Mouse (Mus musculus) spleen, postnatal 10 days (tissue): ENCODE measurements around the gene Sebox.

Experiments
- DNase-seq, 2 experiments: peaks; one replicate each; pipeline ENCODE4 v3.0.0; 2021 to 2022; ENCODE audit warnings: low spot score in 2 of 2

The Sebox gene

DNA sequence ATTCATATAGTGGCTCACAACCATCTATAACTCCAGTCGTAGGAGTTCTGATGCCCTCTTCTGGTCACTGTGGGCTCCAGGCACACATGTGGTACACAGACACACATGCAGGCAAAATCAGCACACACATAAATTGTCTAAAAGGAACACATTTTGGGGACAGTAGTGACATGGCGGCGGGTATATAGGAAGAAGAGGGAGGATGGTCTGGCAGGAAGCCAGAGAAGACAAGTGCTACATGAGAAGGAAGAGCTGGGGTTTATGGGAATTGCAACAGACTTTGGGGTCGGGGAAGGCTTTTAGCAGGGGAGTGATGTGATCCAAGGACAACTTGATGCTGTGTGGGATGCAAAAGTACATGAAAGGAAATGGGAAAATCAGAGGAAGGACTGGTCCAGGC, 31.3 kb downstream of the Sebox start:
- DNase-seq, result no peak

GRCm38 (mm10) chr11:78535376-78536079, 32.3 kb downstream of the Sebox start:
- no peak for DNase-seq

DNA sequence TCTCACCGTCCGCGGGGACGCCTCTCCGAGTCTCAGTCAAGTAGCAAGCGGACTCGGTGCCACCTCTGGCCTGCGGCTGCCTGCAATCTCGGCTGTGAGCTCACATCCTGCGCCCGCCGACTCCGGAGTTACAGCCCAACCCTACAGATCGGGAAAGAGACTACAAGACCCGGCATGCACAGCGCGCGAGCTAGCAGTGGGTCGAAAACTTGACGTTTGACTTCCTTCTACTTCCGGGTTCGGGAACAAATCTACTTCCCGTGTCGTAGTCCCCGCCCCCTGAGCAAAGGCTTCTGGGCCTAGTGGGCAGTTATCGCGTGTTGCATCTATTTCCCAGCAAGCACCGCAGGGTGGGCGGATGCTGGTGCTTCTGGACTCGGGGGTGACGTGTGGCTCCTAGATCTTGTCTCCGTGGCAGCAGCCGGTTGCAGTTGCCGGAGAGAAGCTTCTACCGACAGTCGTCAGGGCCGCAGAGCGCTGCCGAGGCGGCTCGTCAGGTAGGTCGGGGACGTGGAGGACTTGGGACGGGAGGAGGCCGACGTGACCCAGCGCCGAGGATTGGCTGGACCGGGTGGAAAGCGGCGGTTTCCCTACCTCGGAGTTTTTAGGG, 32.9 kb downstream of the Sebox start, which contains the start of the genes Tnfaip1 and Ift20:
TSS of gene Tnfaip1 (minus strand) at position 253 of the 610 bp plus-strand sequence.
TSS of gene Ift20 (plus strand) at position 282 of the 610 bp plus-strand sequence.
- peak; percentile 88 to 99 for DNase-seq

GRCm38 (mm10) chr11:78536690-78537084, 33.4 kb downstream of the Sebox start:
- no peak for DNase-seq

DNA sequence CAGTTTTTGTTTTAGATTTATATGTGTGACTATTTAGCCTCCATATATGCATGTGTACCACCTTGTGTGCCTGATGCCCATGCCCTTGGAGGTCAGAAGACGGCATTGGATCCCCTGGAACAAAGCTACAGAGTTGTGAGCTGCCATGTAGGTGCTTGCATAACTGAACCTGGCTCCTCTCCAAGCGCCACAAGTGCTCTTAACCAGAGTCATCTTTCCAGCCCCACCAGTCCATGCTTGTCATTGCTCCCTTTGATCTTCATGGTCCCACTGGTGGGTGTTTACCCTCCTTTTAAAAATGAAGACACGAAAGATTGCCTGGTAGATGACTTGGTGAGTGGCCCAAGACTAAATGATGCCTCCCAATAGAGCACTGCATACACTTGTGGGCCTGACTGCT, 37.1 kb downstream of the Sebox start:
- DNase-seq, result no peak

- no peak for DNase-seq
Observed at GRCm38 (mm10) chr11:78544449-78545111, 41.3 kb downstream of the Sebox start.

- DNase-seq, result no peak
Observed at GRCm38 (mm10) chr11:78545181-78545580, 41.9 kb downstream of the Sebox start.

GRCm38 (mm10) chr11:78547718-78548460, 44.6 kb downstream of the Sebox start:
- no peak for DNase-seq

DNA sequence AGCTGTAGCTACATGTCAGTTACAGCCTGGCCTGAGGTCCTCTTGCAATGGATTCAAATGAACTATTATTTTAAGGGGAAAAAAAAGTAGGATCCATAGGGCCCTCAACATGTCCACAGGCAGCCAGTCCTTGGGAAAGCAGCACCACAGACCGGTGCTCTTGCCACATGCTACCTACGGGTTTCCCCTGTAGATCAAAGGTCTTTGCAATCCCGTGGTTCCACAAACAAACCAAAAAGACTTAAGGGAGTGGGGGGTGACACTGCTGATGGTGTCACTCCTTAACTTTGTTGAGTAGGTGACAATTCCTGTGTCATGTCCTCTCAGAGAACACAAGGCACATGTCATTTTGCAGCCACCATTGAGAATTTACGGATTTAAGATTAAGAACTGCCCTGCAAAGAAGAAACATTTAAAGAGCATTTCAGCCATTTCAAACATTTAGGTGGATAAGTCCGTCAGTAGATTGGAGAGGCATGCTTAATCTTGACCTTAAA, 46.3 kb downstream of the Sebox start:
- DNase-seq, result no peak

- DNase-seq, result peak; percentile 81 to 96
Observed at GRCm38 (mm10) chr11:78550168-78551058, 47.2 kb downstream of the Sebox start, which contains the start of gene Tmem97. Gene Tmem97, minus strand, starts transcription at chr11:78550777.

DNA sequence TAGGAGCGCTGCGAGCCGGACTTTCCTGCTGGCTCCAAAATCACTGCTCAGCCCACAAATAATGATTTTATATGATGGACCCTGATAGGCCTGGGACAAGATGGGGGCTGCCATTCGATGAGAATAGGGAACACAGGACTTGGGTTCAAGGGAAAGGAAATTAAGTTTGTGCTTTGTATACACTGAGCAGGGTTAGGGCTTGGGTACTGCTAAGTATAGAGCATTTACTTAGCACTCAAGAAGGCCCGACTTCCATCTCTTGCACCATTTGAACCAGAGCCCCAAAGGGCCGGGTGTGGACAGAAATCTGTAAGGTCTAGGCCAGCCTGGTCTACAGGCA, 47.8 kb downstream of the Sebox start:
- no peak for DNase-seq
